Comparison of ENCODE assay signal across 8 mouse cellular contexts in the genomic region with DNA sequence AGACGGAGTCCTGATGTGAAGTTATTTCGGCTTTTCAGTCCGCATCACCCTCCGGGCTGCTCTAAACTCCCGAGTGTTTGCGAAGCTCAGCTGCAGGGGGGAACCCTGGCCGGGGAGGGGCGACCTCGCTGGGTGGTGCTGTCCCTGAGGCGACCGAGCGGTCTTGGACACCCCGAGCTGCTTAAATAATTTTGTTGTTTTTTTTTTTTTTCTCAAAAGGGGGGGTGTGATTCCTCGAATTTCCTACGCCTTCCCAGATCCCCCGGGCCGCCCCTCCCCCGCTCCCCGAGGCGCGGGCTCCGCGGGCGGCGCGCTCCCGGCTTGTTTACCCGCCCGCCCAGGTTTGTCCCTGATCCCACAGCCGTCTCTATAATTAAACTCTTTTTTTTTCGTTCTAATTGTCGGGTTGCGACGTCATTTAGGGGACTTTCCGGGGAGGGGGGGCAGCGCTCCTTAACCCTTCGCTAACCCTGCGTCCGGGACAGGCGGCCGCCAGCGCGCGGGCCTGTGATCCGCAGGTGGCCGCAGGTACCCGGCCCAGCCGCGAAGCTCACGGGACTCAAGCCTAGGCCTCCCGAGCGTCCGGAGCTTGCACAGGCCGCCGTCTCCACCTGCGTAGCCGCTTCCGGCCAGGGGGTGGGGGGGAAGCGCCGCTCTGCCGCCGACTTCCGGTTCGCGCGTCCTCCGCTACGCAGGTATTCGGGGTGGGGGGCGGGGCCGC. TPM values are rescaled to one million over a fixed set of nuclear protein-coding genes. Genes with fewer than 3 reads are reported as not detected.
DNase-seq lines count a peak whose midpoint lies in the region; ATAC-seq and TF ChIP-seq lines count a peak whose summit lies in the region.

No protein-coding gene starts in this region.

- WGBS in bone marrow, adult 2 months, result under 1% methylated on average over 71 of the region's 71 CpGs
- WGBS in heart, embryonic 13.5 days, result under 1% methylated on average over 71 of the region's 71 CpGs
- under 1% methylated on average over 70 of the region's 71 CpGs for WGBS in kidney, postnatal 0 days
- WGBS in neural tube, embryonic 14.5 days, result under 1% methylated on average over 67 of the region's 71 CpGs

- peak overlapping the region; percentile 84 for H3K4me2 ChIP-seq in heart, embryonic 13.5 days
- peak overlapping the region; percentile 79 for H3K4me2 ChIP-seq in kidney, postnatal 0 days (ENCODE audit: low read length)
- H3K4me2 ChIP-seq in neural tube, embryonic 14.5 days (ENCODE audit: low read depth, low read length), result peak overlapping the region; percentile 90

- no peaks in the 10 kb centered on the region for H3K9me3 ChIP-seq in erythroblast, embryonic 14.5 days (ENCODE audit: control insufficient read depth, low read length)
- H3K9me3 ChIP-seq in heart, embryonic 13.5 days, result no peaks in the 10 kb centered on the region
- H3K9me3 ChIP-seq in kidney, postnatal 0 days (replicated peaks; ENCODE audit: low read length), result no peaks in the 10 kb centered on the region
- no peaks in the 10 kb centered on the region for H3K9me3 ChIP-seq in neural tube, embryonic 14.5 days (ENCODE audit: control insufficient read depth, low read length)

- peak overlapping the region; percentile 92 for H3K9ac ChIP-seq in heart, embryonic 13.5 days
- H3K9ac ChIP-seq in kidney, postnatal 0 days (ENCODE audit: low read depth, low read length), result peak overlapping the region; percentile 91
- H3K9ac ChIP-seq in neural tube, embryonic 14.5 days (replicated peaks; ENCODE audit: low read depth, low read length), result peak overlapping the region; percentile 84

- peaks cover 1% of the 10 kb centered on the region; the same call in 1 of the 2 replicates for H3K4me1 ChIP-seq in bone marrow, adult 2 months (ENCODE audit: control insufficient read depth, insufficient read depth, low read length)
- peaks cover 73% of the 10 kb centered on the region for H3K4me1 ChIP-seq in erythroblast, embryonic 14.5 days (ENCODE audit: control insufficient read depth)
- H3K4me1 ChIP-seq in heart, embryonic 13.5 days, result peaks cover 37% of the 10 kb centered on the region
- 0 out of 2 replicates have a peak, but pooled peaks cover 8% of the 10 kb centered on the region for H3K4me1 ChIP-seq in kidney, postnatal 0 days (replicated peaks; ENCODE audit: insufficient read depth, low read length)
- peaks cover 13% of the 10 kb centered on the region; the same call in 1 of the 2 replicates for H3K4me1 ChIP-seq in neural tube, embryonic 14.5 days (ENCODE audit: control insufficient read depth, insufficient read depth, low read length)

- H3K4me3 ChIP-seq in bone marrow, adult 2 months (replicated peaks; ENCODE audit: control insufficient read depth, low read depth, low read length), result peak overlapping the region; percentile 76
- peak overlapping the region; percentile 85 for H3K4me3 ChIP-seq in erythroblast, embryonic 14.5 days (replicated peaks)
- peak overlapping the region; percentile 89 for H3K4me3 ChIP-seq in heart, embryonic 13.5 days
- peak overlapping the region; percentile 66 for H3K4me3 ChIP-seq in kidney, postnatal 0 days (replicated peaks; ENCODE audit: low read depth, low read length)
- peak overlapping the region; percentile 75 for H3K4me3 ChIP-seq in neural tube, embryonic 14.5 days (ENCODE audit: low read depth, low read length)

- peak; percentile 75 for ATAC-seq in heart, embryonic 13.5 days (ENCODE audit: extremely low read depth, insufficient number of reproducible peaks, low FRiP score, low TSS enrichment)
- ATAC-seq in kidney, postnatal 0 days (replicated peaks; ENCODE audit: low FRiP score, low read depth), result peak; percentile 62
- peak; percentile 91 for ATAC-seq in neural tube, embryonic 14.5 days (ENCODE audit: low read depth)

- H3K27me3 ChIP-seq in erythroblast, embryonic 14.5 days (ENCODE audit: control insufficient read depth), result no peaks in the 10 kb centered on the region
- H3K27me3 ChIP-seq in heart, embryonic 13.5 days (replicated peaks), result no peaks in the 10 kb centered on the region
- H3K27me3 ChIP-seq in kidney, postnatal 0 days (ENCODE audit: insufficient read depth, low read length), result no peaks in the 10 kb centered on the region
- peaks cover 5% of the 10 kb centered on the region for H3K27me3 ChIP-seq in neural tube, embryonic 14.5 days (ENCODE audit: control insufficient read depth, insufficient read depth, low read length)

- TF ChIP-seq POLR2A in bone marrow, adult 2 months (IDR thresholded peaks at IDR 0.05; ENCODE audit: borderline replicate concordance, control insufficient read depth, low read depth, low read length), result peak; percentile 66; the same call in 1 of the 2 replicates

- TF ChIP-seq CTCF in bone marrow, adult 2 months (IDR thresholded peaks at IDR 0.05; ENCODE audit: control insufficient read depth, insufficient read depth, low read length), result no peak
- TF ChIP-seq CTCF in kidney, postnatal 0 days (IDR thresholded peaks at IDR 0.05; ENCODE audit: low read depth), result no peak; the same call in 1 of the 2 replicates

- peak; percentile 96 for DNase-seq in CD4-positive, CD25-positive, alpha-beta regulatory T cell, adult 2 months (ENCODE audit: low read depth, low spot score)
- DNase-seq in kidney, postnatal 0 days (ENCODE audit: low spot score), result peak; percentile 87
- peak; percentile 87 to 91 for DNase-seq in lung, adult 18-20 months
- peak; percentile 92 for DNase-seq in testis, postnatal 14 days (ENCODE audit: low spot score)

- peak overlapping the region; percentile 94 for H3K27ac ChIP-seq in bone marrow, adult 2 months (ENCODE audit: control insufficient read depth, insufficient read depth, low read depth, low read length, poor library complexity)
- peak overlapping the region; percentile 99 for H3K27ac ChIP-seq in heart, embryonic 13.5 days (replicated peaks)
- H3K27ac ChIP-seq in kidney, postnatal 0 days, result peak overlapping the region; percentile 100
- peak overlapping the region; percentile 94 for H3K27ac ChIP-seq in neural tube, embryonic 14.5 days (ENCODE audit: low read depth, low read length)

- peaks cover 9% of the 10 kb centered on the region for H3K36me3 ChIP-seq in erythroblast, embryonic 14.5 days (ENCODE audit: control insufficient read depth)
- H3K36me3 ChIP-seq in heart, embryonic 13.5 days, result peaks cover 19% of the 10 kb centered on the region
- H3K36me3 ChIP-seq in kidney, postnatal 0 days (ENCODE audit: insufficient read depth, low read length), result peaks cover under 1% of the 10 kb centered on the region
- no peaks in the 10 kb centered on the region for H3K36me3 ChIP-seq in neural tube, embryonic 14.5 days (ENCODE audit: control insufficient read depth, insufficient read depth, low read length)

RNA-seq across cellular contexts. Expression of a gene that starts 2.5 kb away (rescaled TPM):
- 20.1 and 33.6 TPM in 2 replicates for polyA plus RNA-seq in bone marrow, adult 2 months (2011; ENCODE audit: insufficient read depth, insufficient read length, low replicate concordance, missing spikeins)
- 8.0 and 9.0 TPM in 2 replicates for polyA plus RNA-seq in erythroblast, embryonic 14.5 days (2012)
- 89.3 and 96.2 TPM in 2 replicates for polyA plus RNA-seq in heart, embryonic 13.5 days (2015; fragmentation: Nextera tagmentation; extraction: Ambion mirVana)
- 141 and 160 TPM in 2 replicates for polyA plus RNA-seq in kidney, postnatal 0 days (2015; fragmentation: Nextera tagmentation; extraction: Ambion mirVana)
- polyA plus RNA-seq in neural tube, embryonic 14.5 days (2014; fragmentation: Nextera tagmentation; extraction: Ambion mirVana), result 26.6 and 41.0 TPM in 2 replicates

Comparison
In these comparisons a context has a peak if more than half of its experiments do, and no peak if none do; other contexts are left out.
1. Peak in every context shown above with its lines: DNase-seq, ATAC-seq, H3K4me3 ChIP-seq and H3K27ac ChIP-seq.